Mouse (Mus musculus) stomach, postnatal 0 days (tissue): ENCODE data around the gene L3hypdh. TPM values are rescaled to one million over a fixed set of nuclear protein-coding genes. Genes with fewer than 3 reads are reported as not detected.

Experiments
- ATAC-seq: fragments of 200-750 bp; cut with Nextera tagmentation; 2 replicates; pipeline ENCODE4 v1.8.0; 2017; ENCODE audit not compliant: low FRiP score, low TSS enrichment
- DNase-seq: peaks from one replicate; pipeline ENCODE4 v3.0.0-alpha.2; 2016; ENCODE audit warnings: low spot score
- H3K27ac ChIP-seq: fragments of 300-500 bp; sonication (generic); replicated peaks from 2 replicates; pipeline ENCODE4 v1.5.1; 2014; ENCODE audit warnings: mild to moderate bottlenecking, control low read depth
- H3K27me3 ChIP-seq: fragments of 300-500 bp; sonication (generic); 2 replicates; pipeline ENCODE4 v1.6.1; 2014; ENCODE audit warnings: low read length; ENCODE audit not compliant: control insufficient read depth, insufficient read depth
- H3K36me3 ChIP-seq: fragments of 300-500 bp; sonication (generic); 2 replicates; pipeline ENCODE4 v1.6.1; 2014; ENCODE audit warnings: low read length, mixed read lengths; ENCODE audit not compliant: control insufficient read depth, insufficient read depth
- H3K4me1 ChIP-seq: fragments of 300-500 bp; sonication (generic); replicated peaks from 2 replicates; pipeline ENCODE4 v1.6.1; 2014; ENCODE audit warnings: antibody characterized with exemption; ENCODE audit not compliant: control insufficient read depth, insufficient read depth
- H3K4me2 ChIP-seq: fragments of 300-500 bp; sonication (generic); replicated peaks from 2 replicates; pipeline ENCODE4 v1.6.1; 2014; ENCODE audit warnings: low read depth, mild to moderate bottlenecking, control low read depth, moderate library complexity
- H3K4me3 ChIP-seq: fragments of 300-500 bp; sonication (generic); 2 replicates; pipeline ENCODE4 v1.5.1; 2014; ENCODE audit warnings: low read depth, low read length, control low read depth
- H3K9ac ChIP-seq: fragments of 300-500 bp; sonication (generic); 2 replicates; pipeline ENCODE4 v1.6.1; 2014; ENCODE audit warnings: mild to moderate bottlenecking, low read length, control low read depth, mixed read lengths
- H3K9me3 ChIP-seq: fragments of 300-500 bp; sonication (generic); 2 replicates; pipeline ENCODE4 v1.6.1; 2016; ENCODE audit warnings: low read length; ENCODE audit not compliant: control insufficient read depth
- CTCF ChIP-seq: IDR thresholded peaks from 2 replicates; pipeline ENCODE4 v1.5.1; 2016; ENCODE audit warnings: antibody characterized with exemption, low read depth, mild to moderate bottlenecking, moderate library complexity
- EP300 ChIP-seq: optimal IDR thresholded peaks from 2 replicates; pipeline ENCODE3; 2016; ENCODE audit warnings: antibody characterized with exemption
- WGBS: fragments of 180-500 bp; shearing (Covaris S2); extraction: QIAGEN DNeasy Blood & Tissue Kit; methylation state at CpG from one replicate; pipeline ENCODE4 v1.1.7; 2014; 5-methylcytosine and 5-hydroxymethylcytosine counted together
- microRNA-seq: library from miRNA; unstranded; fragments of <30 nt; microRNA quantifications from one replicate; pipeline ENCODE4, GENCODE M21; 2016
- polyA plus RNA-seq: library from polyadenylated mRNA; unstranded; fragments of >200 nt; fragmentation: Nextera tagmentation; extraction: Ambion mirVana; gene quantifications from 2 replicates; pipeline ENCODE4 v1.2.1, GENCODE M21; 2015

Gene L3hypdh
- polyA plus RNA-seq, 1 experiment from 2014 or later = 8.7 TPM

DNA sequence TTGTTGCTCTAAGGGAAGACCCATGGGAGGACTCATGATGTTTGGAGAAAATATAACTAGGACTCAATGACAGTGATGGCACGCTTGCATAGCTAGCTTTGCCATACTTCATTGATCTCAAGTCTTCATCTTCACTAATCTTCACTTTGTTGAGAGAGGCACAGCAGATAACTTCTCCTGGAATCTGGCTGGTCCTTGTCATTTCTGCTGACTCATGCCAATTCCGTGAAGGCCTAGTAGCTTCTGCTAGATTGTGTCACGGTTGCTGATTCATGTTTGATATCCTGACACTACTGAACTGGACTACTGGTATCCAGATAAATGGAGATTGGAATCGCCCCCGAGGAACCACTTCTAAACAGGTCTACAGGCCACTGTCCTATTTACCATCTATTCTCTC is 61.7 kb downstream of the L3hypdh start:
- 92% methylated on average over 5 of the region's 5 CpGs for WGBS
- Histone ChIP-seq H3K4me3 (no peak overlapping the region), H3K27ac (no peak overlapping the region), H3K36me3 (no peaks in the 10 kb centered on the region), H3K27me3 (no peaks in the 10 kb centered on the region), H3K4me1 (no peaks in the 10 kb centered on the region), H3K4me2 (no peak overlapping the region), H3K9me3 (no peaks in the 10 kb centered on the region), H3K9ac (no peak overlapping the region)
- DNase-seq (no peak), ATAC-seq (no peak)
- no peak for TF ChIP-seq EP300
- TF ChIP-seq CTCF = no peak

Small RNA genes lying within 50 kb of the gene (microRNA-seq; reads per million reads assigned to microRNA genes)
- gene Gm24466 = not detected

Other genes with a start within 250 kb of the L3hypdh start
- 0.54 and 0.62 TPM in 2 replicates for gene Gpr135, start 14.3 kb downstream of the L3hypdh start, polyA plus RNA-seq
- gene Jkamp, start 150 bp upstream of the L3hypdh start, polyA plus RNA-seq = 40.6 and 43.1 TPM in 2 replicates
- gene Ccdc175, start 99.6 kb upstream of the L3hypdh start, polyA plus RNA-seq = not detected in 2 replicates